Mouse (Mus musculus) neutrophil, adult 5-6 weeks (primary cell): ENCODE measurements around the gene Fam205a3. TPM values are rescaled to one million over a fixed set of nuclear protein-coding genes. Genes with fewer than 3 reads are reported as not detected.
"Not testable (repeated sequence)": the region's sequence is repeated elsewhere in the genome, so short reads cannot be mapped to it uniquely, and the experiment has no call there.

Experiments used
- ATAC-seq: fragments of 151-379, 151-347 bp; 2 replicates; pipeline ENCODE4 v1.8.0; 2017; ENCODE audit warnings: mild to moderate bottlenecking, moderate TSS enrichment; ENCODE audit not compliant: insufficient number of reproducible peaks, poor library complexity, low FRiP score, severe bottlenecking; ENCODE audit errors: extremely low read depth
- total RNA-seq: library from RNA; stranded (forward); fragments of 200-1000 nt; gene quantifications from 2 replicates; pipeline ENCODE4 v1.2.3, GENCODE M21; 2017

Fam205a3 gene
- not detected in 2 replicates for total RNA-seq

- ATAC-seq: not testable (repeated sequence)
Measured at GRCm38 (mm10) chr4:42318034-42318433, at the start of gene Fam205a3. Fam205a3 (plus strand) TSS chr4:42318334.

GRCm38 (mm10) chr4:42293967-42294366, 24.2 kb upstream of the Fam205a3 start, which contains the start of gene Gm21953:
Gm21953 (plus strand) TSS chr4:42294267.
- ATAC-seq: not testable (repeated sequence)

Other genes starting within 250 kb of the Fam205a3 start
- gene Gm3893, start 227.1 kb upstream of the Fam205a3 start, total RNA-seq: not detected in 2 replicates
- not detected in 2 replicates for gene Gm13304, start 203.5 kb upstream of the Fam205a3 start, total RNA-seq
- not detected in 2 replicates for gene Gm13306, start 164.9 kb upstream of the Fam205a3 start, total RNA-seq
- not detected in 2 replicates for gene Gm13305, start 149.7 kb upstream of the Fam205a3 start, total RNA-seq
- gene Gm10600, start 77.7 kb upstream of the Fam205a3 start, total RNA-seq: not detected in 2 replicates
- gene Ccl21b, start 62.6 kb upstream of the Fam205a3 start, total RNA-seq: not detected in 2 replicates
- gene Gm21953, start 24.1 kb upstream of the Fam205a3 start, total RNA-seq: not detected in 2 replicates
- gene Gm21586, start 121.0 kb downstream of the Fam205a3 start, total RNA-seq: not detected in 2 replicates
- not detected in 2 replicates for gene Gm2163, start 148.4 kb downstream of the Fam205a3 start, total RNA-seq
- gene Fam205a2, start 209.8 kb downstream of the Fam205a3 start, total RNA-seq: not detected in 2 replicates